Mouse (Mus musculus) erythroid progenitor cell, adult 5-6 weeks (primary cell): Measurements from ENCODE around the gene BC061237. TPM values are rescaled to one million over a fixed set of nuclear protein-coding genes. Genes with fewer than 3 reads are reported as not detected.
"Not testable (repeated sequence)": the region's sequence is repeated elsewhere in the genome, so short reads cannot be mapped to it uniquely, and the experiment has no call there.

ENCODE experiments used
- ATAC-seq: replicated peaks from 2 replicates; pipeline ENCODE4 v1.8.0; 2016; ENCODE audit warnings: moderate number of reproducible peaks, mild to moderate bottlenecking, moderate TSS enrichment, inconsistent platforms; ENCODE audit not compliant: poor library complexity, low FRiP score, severe bottlenecking
- total RNA-seq, 2 experiments: library from RNA; stranded (forward) in 1 of 2; stranded (reverse) in 1 of 2; fragments of 150-400 nt in 1 of 2; fragments of 186-747, 209-891 nt in 1 of 2; gene quantifications; 2 replicates each; pipeline versions ENCODE4 v1.2.3 to v1.2.4; 2015 to 2017; ENCODE audit warnings: low replicate concordance in 2 of 2

The BC061237 gene
- total RNA-seq (2015; ENCODE audit: low replicate concordance) (not detected in 2 replicates), total RNA-seq (2017; ENCODE audit: low replicate concordance) (not detected in 2 replicates)

- ATAC-seq = not testable (repeated sequence)
These were observed at the start of gene BC061237 for GRCm38 (mm10) chr14:44492163-44492562. TSS of gene BC061237 (plus strand) at chr14:44492463.

GRCm38 (mm10) chr14:44517976-44518375 lies 25.7 kb downstream of the BC061237 start, which contains the start of gene Gm17093:
TSS of gene Gm17093 (plus strand) at chr14:44518276.
- ATAC-seq = not testable (repeated sequence)

- ATAC-seq = not testable (repeated sequence)
These were observed 55.7 kb downstream of the BC061237 start for GRCm38 (mm10) chr14:44547961-44548360.

Other genes starting within 250 kb of the BC061237 start
- gene Gm8220, start 206.9 kb upstream of the BC061237 start, total RNA-seq (2015; ENCODE audit: low replicate concordance) = not detected in 2 replicates
- not detected in 2 replicates for gene Gm8220, start 206.9 kb upstream of the BC061237 start, total RNA-seq (2017; ENCODE audit: low replicate concordance)
- not detected in 2 replicates for gene Gm5930, start 153.9 kb upstream of the BC061237 start, total RNA-seq (2015; ENCODE audit: low replicate concordance)
- not detected in 2 replicates for gene Gm5930, start 153.9 kb upstream of the BC061237 start, total RNA-seq (2017; ENCODE audit: low replicate concordance)
- gene Gm8229, start 127.1 kb upstream of the BC061237 start, total RNA-seq (2015; ENCODE audit: low replicate concordance) = not detected in 2 replicates
- not detected in 2 replicates for gene Gm8229, start 127.1 kb upstream of the BC061237 start, total RNA-seq (2017; ENCODE audit: low replicate concordance)
- not detected in 2 replicates for gene Gm3371, start 81.8 kb upstream of the BC061237 start, total RNA-seq (2015; ENCODE audit: low replicate concordance)
- gene Gm3371, start 81.8 kb upstream of the BC061237 start, total RNA-seq (2017; ENCODE audit: low replicate concordance) = not detected in 2 replicates
- not detected in 2 replicates for gene Gm8232, start 58.8 kb upstream of the BC061237 start, total RNA-seq (2015; ENCODE audit: low replicate concordance)
- not detected in 2 replicates for gene Gm8232, start 58.8 kb upstream of the BC061237 start, total RNA-seq (2017; ENCODE audit: low replicate concordance)
- not detected in 2 replicates for gene Gm17093, start 25.8 kb downstream of the BC061237 start, total RNA-seq (2015; ENCODE audit: low replicate concordance)
- not detected in 2 replicates for gene Gm17093, start 25.8 kb downstream of the BC061237 start, total RNA-seq (2017; ENCODE audit: low replicate concordance)
- not detected in 2 replicates for gene Gm8247, start 90.7 kb downstream of the BC061237 start, total RNA-seq (2015; ENCODE audit: low replicate concordance)
- not detected in 2 replicates for gene Gm8247, start 90.7 kb downstream of the BC061237 start, total RNA-seq (2017; ENCODE audit: low replicate concordance)
- not detected in 2 replicates for gene Gm5624, start 135.5 kb downstream of the BC061237 start, total RNA-seq (2015; ENCODE audit: low replicate concordance)
- gene Gm5624, start 135.5 kb downstream of the BC061237 start, total RNA-seq (2017; ENCODE audit: low replicate concordance) = not detected in 2 replicates
- gene Gm8257, start 214.0 kb downstream of the BC061237 start, total RNA-seq (2015; ENCODE audit: low replicate concordance) = not detected in 2 replicates
- gene Gm8257, start 214.0 kb downstream of the BC061237 start, total RNA-seq (2017; ENCODE audit: low replicate concordance) = not detected in 2 replicates